Mouse (Mus musculus) liver, embryonic 15.5 days (tissue): Measurements from ENCODE around the gene Hpgds. TPM values are rescaled to one million over a fixed set of nuclear protein-coding genes. Genes with fewer than 3 reads are reported as not detected.
A peak's percentile ranks its signal among the peaks of the same experiment; 100 is the strongest.

ENCODE experiments used
- ATAC-seq: fragments of 200-750 bp; cut with Nextera tagmentation; 2 replicates; pipeline ENCODE4 v1.8.0; 2017; ENCODE audit warnings: moderate number of reproducible peaks, mild to moderate bottlenecking, moderate library complexity; ENCODE audit not compliant: insufficient read depth
- H3K27ac ChIP-seq: fragments of 300-500 bp; sonication (generic); replicated peaks from 2 replicates; pipeline ENCODE4 v1.5.1; 2015; ENCODE audit warnings: mild to moderate bottlenecking, inconsistent platforms
- H3K27me3 ChIP-seq: fragments of 300-500 bp; sonication (generic); 2 replicates; pipeline ENCODE4 v1.6.1; 2015; ENCODE audit warnings: mild to moderate bottlenecking, inconsistent platforms
- H3K36me3 ChIP-seq: fragments of 300-500 bp; sonication (generic); replicated peaks from 2 replicates; pipeline ENCODE4 v1.6.1; 2015; ENCODE audit warnings: moderate library complexity, mild to moderate bottlenecking, inconsistent platforms
- H3K4me1 ChIP-seq: fragments of 300-500 bp; sonication (generic); replicated peaks from 2 replicates; pipeline ENCODE4 v1.6.1; 2015; ENCODE audit warnings: inconsistent platforms
- H3K4me2 ChIP-seq: fragments of 300-500 bp; sonication (generic); 2 replicates; pipeline ENCODE4 v1.6.1; 2015; ENCODE audit warnings: moderate library complexity, mild to moderate bottlenecking, inconsistent platforms
- H3K4me3 ChIP-seq: fragments of 300-500 bp; sonication (generic); replicated peaks from 2 replicates; pipeline ENCODE4 v1.5.1; 2015; ENCODE audit warnings: mild to moderate bottlenecking, inconsistent platforms
- H3K9ac ChIP-seq: fragments of 300-500 bp; sonication (generic); 2 replicates; pipeline ENCODE4 v1.6.1; 2015; ENCODE audit warnings: moderate library complexity, mild to moderate bottlenecking, inconsistent platforms
- H3K9me3 ChIP-seq: fragments of 300-500 bp; sonication (generic); replicated peaks from 2 replicates; pipeline ENCODE4 v1.6.1; 2016; ENCODE audit warnings: inconsistent platforms
- WGBS: fragments of 180-500 bp; shearing (Covaris S2); methylation state at CpG from one replicate; pipeline ENCODE4 v1.1.7; 2015; ENCODE audit warnings: mixed read lengths; ENCODE audit not compliant: insufficient replicate concordance; 5-methylcytosine and 5-hydroxymethylcytosine counted together
- polyA plus RNA-seq: library from polyadenylated mRNA; unstranded; fragments of >200 nt; fragmentation: Nextera tagmentation; extraction: Ambion mirVana; gene quantifications from 2 replicates; pipeline ENCODE4 v1.2.1, GENCODE M21; 2015

Gene Hpgds
- 2.8 and 4.4 TPM in 2 replicates for polyA plus RNA-seq

GRCm38 (mm10) chr6:65144621-65145205 lies at the start of gene Hpgds:
Gene Hpgds, minus strand, starts transcription at chr6:65144908.
- Histone ChIP-seq H3K9me3 (no peaks in the 10 kb centered on the region), H3K9ac (no peak within 1 kb of the TSS), H3K4me3 (no peak within 1 kb of the TSS), H3K4me1 (no peaks in the 10 kb centered on the region), H3K36me3 (no peaks in the 10 kb centered on the region), H3K4me2 (no peak within 1 kb of the TSS), H3K27me3 (no peaks in the 10 kb centered on the region), H3K27ac (no peak within 1 kb of the TSS)
- WGBS, result 14% methylated on average over 16 of the region's 16 CpGs
- no peak for ATAC-seq

GRCm38 (mm10) chr6:65164977-65165376 lies 20.3 kb upstream of the Hpgds start:
- H3K9me3 ChIP-seq, result no peaks in the 10 kb centered on the region
- H3K36me3 ChIP-seq, result no peaks in the 10 kb centered on the region
- H3K4me2 ChIP-seq, result no peak overlapping the region
- H3K9ac ChIP-seq, result no peak overlapping the region
- no peak overlapping the region for H3K27ac ChIP-seq
- H3K4me3 ChIP-seq, result no peak overlapping the region
- H3K4me1 ChIP-seq, result no peaks in the 10 kb centered on the region
- no peaks in the 10 kb centered on the region for H3K27me3 ChIP-seq
- WGBS, result 17% methylated on average over 5 of the region's 5 CpGs
- peak; percentile 28; the same call in 1 of the 2 replicates for ATAC-seq

- ATAC-seq, result no peak
- no peaks in the 10 kb centered on the region for H3K9me3 ChIP-seq
- no peak overlapping the region for H3K27ac ChIP-seq
- H3K4me3 ChIP-seq, result no peak overlapping the region
- WGBS, result 20% methylated on average over 6 of the region's 6 CpGs
- no peaks in the 10 kb centered on the region for H3K36me3 ChIP-seq
- H3K4me1 ChIP-seq, result no peaks in the 10 kb centered on the region
- H3K27me3 ChIP-seq, result no peaks in the 10 kb centered on the region
- no peak overlapping the region for H3K9ac ChIP-seq
- H3K4me2 ChIP-seq, result no peak overlapping the region
These were observed 19.4 kb upstream of the Hpgds start for GRCm38 (mm10) chr6:65164137-65164536.

GRCm38 (mm10) chr6:65159381-65159942 lies 14.8 kb upstream of the Hpgds start:
- Histone ChIP-seq H3K27ac (no peak overlapping the region), H3K4me2 (no peak overlapping the region), H3K9me3 (no peaks in the 10 kb centered on the region), H3K9ac (no peak overlapping the region), H3K4me1 (no peaks in the 10 kb centered on the region), H3K36me3 (no peaks in the 10 kb centered on the region), H3K27me3 (no peaks in the 10 kb centered on the region), H3K4me3 (no peak overlapping the region)
- ATAC-seq, result no peak
- WGBS, result 69% methylated on average over 4 of the region's 4 CpGs

GRCm38 (mm10) chr6:65157042-65157441 lies 12.3 kb upstream of the Hpgds start:
- Histone ChIP-seq H3K4me2 (no peak overlapping the region), H3K4me1 (no peaks in the 10 kb centered on the region), H3K9me3 (no peaks in the 10 kb centered on the region), H3K4me3 (no peak overlapping the region), H3K27ac (no peak overlapping the region), H3K27me3 (no peaks in the 10 kb centered on the region), H3K9ac (no peak overlapping the region), H3K36me3 (no peaks in the 10 kb centered on the region)
- WGBS, result 67% methylated on average over 4 of the region's 4 CpGs
- no peak for ATAC-seq

- 50% methylated on average over 3 of the region's 3 CpGs for WGBS
- Histone ChIP-seq H3K4me1 (no peaks in the 10 kb centered on the region), H3K4me2 (no peak overlapping the region), H3K9me3 (no peaks in the 10 kb centered on the region), H3K9ac (no peak overlapping the region), H3K27ac (no peak overlapping the region), H3K27me3 (no peaks in the 10 kb centered on the region), H3K4me3 (no peak overlapping the region), H3K36me3 (no peaks in the 10 kb centered on the region)
- no peak for ATAC-seq
These were observed 8.9 kb upstream of the Hpgds start for GRCm38 (mm10) chr6:65153570-65153969.

- Histone ChIP-seq H3K9me3 (no peaks in the 10 kb centered on the region), H3K9ac (no peak overlapping the region), H3K4me3 (no peak overlapping the region), H3K4me2 (no peak overlapping the region), H3K4me1 (no peaks in the 10 kb centered on the region), H3K27ac (no peak overlapping the region), H3K27me3 (no peaks in the 10 kb centered on the region), H3K36me3 (no peaks in the 10 kb centered on the region)
- ATAC-seq, result no peak
- WGBS, result 11% methylated on average over 22 of the region's 22 CpGs
These were observed 6.0 kb upstream of the Hpgds start for GRCm38 (mm10) chr6:65150703-65151102.

GRCm38 (mm10) chr6:65146363-65146762 lies 1.7 kb upstream of the Hpgds start:
- WGBS, result 51% methylated on average over 4 of the region's 4 CpGs
- H3K9me3 ChIP-seq, result no peaks in the 10 kb centered on the region
- H3K27ac ChIP-seq, result no peak overlapping the region
- ATAC-seq, result no peak
- H3K4me2 ChIP-seq, result no peak overlapping the region
- H3K4me1 ChIP-seq, result no peaks in the 10 kb centered on the region
- no peaks in the 10 kb centered on the region for H3K27me3 ChIP-seq
- no peak overlapping the region for H3K4me3 ChIP-seq
- H3K36me3 ChIP-seq, result no peaks in the 10 kb centered on the region
- H3K9ac ChIP-seq, result no peak overlapping the region

GRCm38 (mm10) chr6:65142316-65142715 lies 2.4 kb downstream of the Hpgds start:
- 60% methylated on average over 1 of the region's 1 CpGs for WGBS
- no peak overlapping the region for H3K27ac ChIP-seq
- H3K4me1 ChIP-seq, result no peaks in the 10 kb centered on the region
- H3K4me2 ChIP-seq, result no peak overlapping the region
- no peaks in the 10 kb centered on the region for H3K27me3 ChIP-seq
- no peaks in the 10 kb centered on the region for H3K36me3 ChIP-seq
- H3K9ac ChIP-seq, result no peak overlapping the region
- no peak for ATAC-seq
- H3K4me3 ChIP-seq, result no peak overlapping the region
- H3K9me3 ChIP-seq, result no peaks in the 10 kb centered on the region

- Histone ChIP-seq H3K27ac (no peak overlapping the region), H3K9ac (no peak overlapping the region), H3K36me3 (no peaks in the 10 kb centered on the region), H3K4me3 (no peak overlapping the region), H3K27me3 (no peaks in the 10 kb centered on the region), H3K9me3 (no peaks in the 10 kb centered on the region), H3K4me2 (no peak overlapping the region), H3K4me1 (no peaks in the 10 kb centered on the region)
- ATAC-seq, result no peak
- 47% methylated on average over 6 of the region's 6 CpGs for WGBS
These were observed 3.9 kb downstream of the Hpgds start for GRCm38 (mm10) chr6:65140750-65141243.

- Histone ChIP-seq H3K4me3 (no peak overlapping the region), H3K27ac (no peak overlapping the region), H3K36me3 (no peaks in the 10 kb centered on the region), H3K9me3 (no peaks in the 10 kb centered on the region), H3K9ac (no peak overlapping the region), H3K4me1 (no peaks in the 10 kb centered on the region), H3K27me3 (no peaks in the 10 kb centered on the region), H3K4me2 (no peak overlapping the region)
- no peak for ATAC-seq
- 62% methylated on average over 5 of the region's 5 CpGs for WGBS
These were observed 4.5 kb downstream of the Hpgds start for GRCm38 (mm10) chr6:65140082-65140749.
